Mouse (Mus musculus) testis, adult 2 months (tissue): ENCODE measurements around the gene Lztfl1. TPM values are rescaled to one million over a fixed set of nuclear protein-coding genes. Genes with fewer than 3 reads are reported as not detected.
"Not testable (repeated sequence)": the region's sequence is repeated elsewhere in the genome, so short reads cannot be mapped to it uniquely, and the experiment has no call there.

Experiments
- H3K27ac ChIP-seq: fragments of 200-500 bp; 2 replicates; pipeline ENCODE4 v1.5.1; 2012; ENCODE audit warnings: low read depth, low read length; ENCODE audit not compliant: control insufficient read depth, insufficient read depth
- H3K27me3 ChIP-seq: fragments of 200-500 bp; 2 replicates; pipeline ENCODE4 v1.6.1; 2012; ENCODE audit warnings: mild to moderate bottlenecking, low read length, moderate library complexity; ENCODE audit not compliant: control insufficient read depth, insufficient read depth
- H3K36me3 ChIP-seq: fragments of 200-500 bp; 2 replicates; pipeline ENCODE4 v1.6.1; 2012; ENCODE audit warnings: mild to moderate bottlenecking, low read length; ENCODE audit not compliant: control insufficient read depth, insufficient read depth
- H3K4me1 ChIP-seq: fragments of 200-500 bp; 2 replicates; pipeline ENCODE4 v1.6.1; 2012; ENCODE audit warnings: low read length; ENCODE audit not compliant: control insufficient read depth, insufficient read depth
- H3K4me3 ChIP-seq: fragments of 200-500 bp; 2 replicates; pipeline ENCODE4 v1.5.1; 2012; ENCODE audit warnings: low read depth, mild to moderate bottlenecking, low read length, moderate library complexity, mixed read lengths; ENCODE audit not compliant: control insufficient read depth
- CTCF ChIP-seq: fragments of 200-500 bp; IDR thresholded peaks from 2 replicates; pipeline ENCODE4 v1.5.1; 2012; ENCODE audit warnings: low read depth, mild to moderate bottlenecking, inconsistent platforms, low read length, moderate library complexity; ENCODE audit not compliant: control insufficient read depth, insufficient read depth, insufficient replicate concordance
- POLR2A ChIP-seq: fragments of 200-500 bp; IDR thresholded peaks from 2 replicates; pipeline ENCODE4 v1.6.1; 2012; ENCODE audit warnings: low read depth, mild to moderate bottlenecking, inconsistent platforms, low read length, moderate library complexity; ENCODE audit not compliant: control insufficient read depth
- polyA plus RNA-seq: library from polyadenylated mRNA; depleted of rRNA; stranded (reverse); fragments of >200 nt; gene quantifications from 2 replicates; pipeline ENCODE4 v1.2.3, GENCODE M21; 2012

Gene Lztfl1
- polyA plus RNA-seq, 1 experiment: 35.9 TPM

DNA sequence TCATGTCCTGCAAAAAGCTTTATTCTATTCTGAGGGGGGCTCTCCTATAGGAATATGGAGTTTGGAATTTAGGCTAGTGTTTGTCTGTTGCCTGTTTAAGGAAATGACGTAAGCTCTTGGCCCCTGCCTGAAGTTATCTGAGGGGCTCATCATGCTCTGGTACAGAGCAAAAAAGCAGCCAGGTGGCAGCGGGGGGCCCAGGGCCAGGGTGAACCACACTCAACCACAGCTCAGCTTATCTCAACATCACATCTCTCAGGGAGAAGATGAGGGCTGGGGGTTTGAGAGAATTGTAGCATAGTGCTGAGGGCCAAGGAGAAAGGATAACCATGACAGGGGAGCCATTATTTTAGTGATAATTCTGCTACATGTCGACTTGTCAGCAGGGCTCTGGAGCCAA is 39.3 kb upstream of the Lztfl1 start:
- Histone ChIP-seq H3K36me3 (no peaks in the 10 kb centered on the region), H3K27ac (no peak overlapping the region), H3K4me3 (no peak overlapping the region), H3K27me3 (no peaks in the 10 kb centered on the region), H3K4me1 (no peaks in the 10 kb centered on the region)
- no peak for TF ChIP-seq CTCF
- no peak for TF ChIP-seq POLR2A

DNA sequence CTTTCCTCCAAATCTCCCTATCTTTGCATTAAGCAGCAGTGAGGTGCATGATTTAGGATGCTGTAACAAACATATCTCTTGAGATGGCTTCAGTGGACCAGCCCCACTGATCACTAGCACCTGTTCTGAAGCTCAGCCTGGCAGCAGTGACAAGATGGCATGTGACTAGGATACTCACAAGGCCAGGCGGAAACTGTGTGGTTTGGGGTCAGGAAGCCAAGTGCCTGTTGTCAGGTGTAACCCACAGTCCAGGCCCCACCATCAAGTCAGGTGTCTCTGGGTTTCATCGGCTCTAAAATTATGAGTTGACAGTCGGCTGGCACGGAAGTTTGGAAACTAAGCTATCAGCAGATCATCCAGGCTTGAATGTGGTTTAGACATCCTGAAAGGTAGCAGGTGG is 36.8 kb upstream of the Lztfl1 start:
- TF ChIP-seq POLR2A (no peak), CTCF (no peak)

DNA sequence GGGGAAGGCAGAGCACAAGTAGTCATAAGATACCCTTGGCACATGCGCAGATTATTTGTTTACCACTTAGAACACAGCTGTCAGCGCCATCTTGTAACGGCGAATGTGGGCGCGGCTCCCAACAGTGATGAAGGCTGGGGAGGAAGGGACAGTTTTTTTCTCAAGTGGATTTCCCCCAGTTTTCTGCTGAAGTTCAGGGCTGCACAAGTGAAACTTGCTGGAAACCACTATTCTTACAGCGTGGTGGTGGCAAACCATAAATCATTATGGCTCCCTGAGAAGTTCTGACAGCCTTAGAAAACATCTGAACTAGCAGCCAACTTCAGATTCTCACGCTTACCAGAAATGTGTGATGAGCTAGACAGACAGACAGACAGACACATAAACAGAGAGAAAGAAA is 32.2 kb upstream of the Lztfl1 start:
- not testable (repeated sequence) for H3K4me1 ChIP-seq, H3K4me3 ChIP-seq, H3K27ac ChIP-seq, H3K27me3 ChIP-seq, H3K36me3 ChIP-seq

More for the DNA sequence above, 36.8 kb upstream of the Lztfl1 start:
- no peaks in the 10 kb centered on the region for H3K27me3 ChIP-seq
- no peak overlapping the region for H3K4me3 ChIP-seq
- H3K4me1 ChIP-seq: no peaks in the 10 kb centered on the region
- H3K27ac ChIP-seq: no peak overlapping the region
- no peaks in the 10 kb centered on the region for H3K36me3 ChIP-seq

DNA sequence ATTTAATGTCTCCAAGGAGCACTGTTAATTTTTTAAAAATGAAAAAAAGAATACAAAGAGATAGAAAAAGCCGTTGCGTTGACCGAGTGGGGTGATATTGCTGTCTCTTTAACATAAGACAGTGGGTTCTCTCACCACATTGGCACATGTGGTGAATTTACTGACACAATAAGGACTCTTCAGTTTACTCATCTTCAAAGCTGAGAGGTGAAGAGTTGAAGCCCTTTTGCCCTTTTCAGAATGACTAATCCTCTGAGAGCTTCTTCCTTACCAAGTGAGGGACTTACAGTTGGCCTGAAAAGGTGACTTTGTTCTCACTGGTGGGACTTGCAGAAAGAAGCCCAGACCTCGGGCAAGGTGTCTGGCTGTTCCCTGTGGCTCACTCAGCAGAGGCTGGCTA is 23.3 kb upstream of the Lztfl1 start:
- Histone ChIP-seq H3K27ac (no peak overlapping the region), H3K27me3 (no peaks in the 10 kb centered on the region), H3K36me3 (no peaks in the 10 kb centered on the region), H3K4me3 (no peak overlapping the region), H3K4me1 (no peaks in the 10 kb centered on the region)
- TF ChIP-seq CTCF (no peak), POLR2A (no peak)

DNA sequence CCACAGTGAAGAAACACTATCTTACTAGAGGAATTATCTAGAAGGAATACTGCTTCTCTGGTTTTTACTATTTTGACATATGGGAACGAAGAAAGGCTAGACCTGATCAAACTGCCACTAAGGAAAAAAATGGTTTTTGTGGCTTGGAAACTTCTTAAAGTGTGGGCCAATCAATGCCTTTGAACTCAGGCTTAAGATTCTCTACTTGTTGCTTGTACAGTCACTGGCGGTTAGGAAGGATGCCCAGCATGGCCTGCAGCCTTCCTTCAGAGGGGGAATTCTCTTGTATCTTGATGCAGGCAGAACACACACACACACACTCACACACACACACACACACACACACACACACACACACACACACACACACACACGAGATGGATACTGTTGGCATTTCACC is 16.6 kb upstream of the Lztfl1 start:
- Histone ChIP-seq H3K27ac (no peak overlapping the region), H3K27me3 (no peaks in the 10 kb centered on the region), H3K4me1 (no peaks in the 10 kb centered on the region), H3K36me3 (no peaks in the 10 kb centered on the region), H3K4me3 (no peak overlapping the region)
- TF ChIP-seq CTCF: no peak
- TF ChIP-seq POLR2A: no peak

DNA sequence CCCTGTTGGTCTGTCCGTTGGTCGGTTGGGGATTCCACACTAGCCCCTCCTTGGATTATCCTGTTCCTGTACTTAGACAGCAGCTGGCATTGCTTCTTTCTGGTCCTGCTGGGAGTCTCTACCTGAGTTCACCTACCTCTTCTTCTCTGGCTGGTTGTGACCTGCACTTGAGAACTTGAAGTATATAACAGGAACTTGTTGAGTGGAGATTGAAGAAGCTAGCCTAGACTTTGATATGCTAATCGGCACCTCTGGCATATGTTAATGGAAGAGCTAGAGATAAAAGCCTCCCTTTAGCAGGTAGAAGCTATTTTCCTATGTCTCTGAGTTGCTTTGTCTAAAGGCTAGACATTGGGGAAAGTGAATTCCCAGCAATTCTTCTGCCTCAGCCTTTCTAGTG is 13.8 kb upstream of the Lztfl1 start:
- Histone ChIP-seq H3K36me3 (no peaks in the 10 kb centered on the region), H3K27me3 (no peaks in the 10 kb centered on the region), H3K27ac (no peak overlapping the region), H3K4me3 (no peak overlapping the region), H3K4me1 (no peaks in the 10 kb centered on the region)
- TF ChIP-seq POLR2A (no peak), CTCF (no peak)

DNA sequence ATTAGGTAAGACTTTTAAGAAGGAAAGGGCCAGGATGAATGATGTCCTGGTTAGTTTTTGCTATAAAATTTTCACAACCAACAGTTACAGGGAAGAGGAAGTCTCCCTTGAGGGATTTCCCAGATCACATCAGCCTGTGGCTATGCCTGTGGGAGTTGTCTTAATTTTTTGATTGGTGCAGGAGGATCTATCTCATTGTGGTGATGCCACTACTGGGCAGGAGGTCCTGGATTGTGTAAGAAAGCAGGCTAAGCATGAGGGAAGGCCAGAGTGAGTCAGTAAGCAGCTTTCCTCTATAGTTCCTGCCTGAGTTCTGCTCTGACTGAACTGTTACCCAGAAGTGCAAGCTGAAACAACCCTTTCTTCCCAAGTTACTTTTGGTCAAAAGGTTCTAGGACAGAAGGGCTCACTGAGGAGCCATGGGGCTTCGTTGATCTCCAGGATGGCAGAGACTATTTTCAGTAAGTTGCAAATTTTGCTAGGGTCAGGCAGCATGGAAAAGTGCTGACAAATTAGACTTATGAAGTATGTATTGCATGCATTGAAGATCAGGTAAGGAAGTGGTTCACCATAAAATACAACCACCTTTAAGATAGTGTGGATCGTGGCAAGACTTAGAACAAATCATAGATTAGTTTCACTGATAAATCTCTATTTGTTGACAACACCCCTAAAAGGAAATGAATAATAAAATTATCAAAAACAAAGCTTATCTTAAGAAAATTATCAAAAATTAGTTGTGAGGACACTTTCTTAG is 5.4 kb upstream of the Lztfl1 start:
- Histone ChIP-seq H3K27ac (no peak overlapping the region), H3K4me3 (no peak overlapping the region), H3K27me3 (no peaks in the 10 kb centered on the region), H3K4me1 (no peaks in the 10 kb centered on the region), H3K36me3 (no peaks in the 10 kb centered on the region)
- TF ChIP-seq POLR2A (no peak), CTCF (no peak)

DNA sequence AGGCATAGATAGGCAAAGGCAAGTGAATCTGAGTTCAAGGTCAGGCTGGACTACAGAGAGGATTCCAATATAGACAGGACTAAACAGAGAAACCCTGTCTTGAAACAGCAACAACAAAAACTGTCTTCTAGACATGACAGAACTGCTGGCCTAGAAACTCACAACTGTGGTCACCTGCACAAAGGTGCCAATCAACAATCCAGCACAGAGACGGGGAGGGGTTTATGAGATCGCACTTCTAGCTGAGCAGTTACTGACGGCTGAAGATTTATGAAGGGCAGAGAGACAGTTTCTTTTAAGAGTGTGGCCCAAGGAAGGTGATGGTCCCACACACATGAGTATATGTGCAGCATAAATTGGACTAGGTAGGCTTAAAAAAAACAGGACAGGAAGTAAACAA is 1.2 kb downstream of the Lztfl1 start:
- H3K4me3 ChIP-seq: peak overlapping the region; percentile 77
- H3K36me3 ChIP-seq: no peaks in the 10 kb centered on the region
- H3K27ac ChIP-seq: no peak overlapping the region
- TF ChIP-seq POLR2A: no peak
- TF ChIP-seq CTCF: no peak
- peaks cover 2% of the 10 kb centered on the region for H3K4me1 ChIP-seq
- no peaks in the 10 kb centered on the region for H3K27me3 ChIP-seq
